Mouse (Mus musculus): ENCODE measurements around the gene Ttc24. TPM values are rescaled to one million over a fixed set of nuclear protein-coding genes. Genes with fewer than 3 reads are reported as not detected.

Gene Ttc24
- polyA plus RNA-seq, 1 experiment from 2014 or later, result not detected

DNA sequence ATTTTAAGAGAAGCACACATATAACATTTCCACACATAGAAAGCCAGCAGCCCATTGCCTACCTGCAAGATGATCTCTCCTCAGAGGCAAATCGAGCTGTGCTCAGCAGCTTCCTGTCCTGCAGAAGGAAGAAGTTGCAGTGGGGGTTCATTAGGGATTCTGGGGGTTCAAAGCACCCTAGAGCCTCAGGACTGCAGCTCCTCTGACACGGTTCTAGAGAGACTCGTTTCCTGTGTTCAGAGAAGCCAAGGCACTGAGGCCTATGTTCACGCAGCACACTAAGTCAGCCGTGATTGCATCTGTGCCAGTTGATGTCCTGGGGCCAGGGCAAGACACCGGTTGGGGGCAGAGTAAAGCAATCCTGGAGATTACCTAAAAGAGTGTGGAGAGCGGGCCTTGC lies 51.3 kb downstream of the Ttc24 start:
- H3K4me3 ChIP-seq (ENCODE audit: low read depth, low read length), result no peak overlapping the region
- WGBS, result 65% methylated on average over 7 of the region's 7 CpGs
- no peak overlapping the region for H3K9ac ChIP-seq (ENCODE audit: low read depth, low read length)
- no peak overlapping the region for H3K4me2 ChIP-seq (replicated peaks; ENCODE audit: low read depth)
- no peak for ATAC-seq
- no peak for TF ChIP-seq CTCF (IDR thresholded peaks at IDR 0.05; ENCODE audit: low read depth)
- H3K4me1 ChIP-seq (replicated peaks; ENCODE audit: control insufficient read depth, insufficient read depth, low read length), result 0 out of 2 replicates have a peak, but pooled peaks cover 4% of the 10 kb centered on the region
- peaks cover 60% of the 10 kb centered on the region for H3K27me3 ChIP-seq (replicated peaks; ENCODE audit: control insufficient read depth, insufficient read depth, low read length)
- H3K36me3 ChIP-seq (ENCODE audit: control insufficient read depth, insufficient read depth), result no peaks in the 10 kb centered on the region
- H3K27ac ChIP-seq (ENCODE audit: low read depth, low read length), result no peak overlapping the region
- H3K9me3 ChIP-seq (ENCODE audit: control insufficient read depth), result peaks cover 7% of the 10 kb centered on the region; the same call in 1 of the 2 replicates

DNA sequence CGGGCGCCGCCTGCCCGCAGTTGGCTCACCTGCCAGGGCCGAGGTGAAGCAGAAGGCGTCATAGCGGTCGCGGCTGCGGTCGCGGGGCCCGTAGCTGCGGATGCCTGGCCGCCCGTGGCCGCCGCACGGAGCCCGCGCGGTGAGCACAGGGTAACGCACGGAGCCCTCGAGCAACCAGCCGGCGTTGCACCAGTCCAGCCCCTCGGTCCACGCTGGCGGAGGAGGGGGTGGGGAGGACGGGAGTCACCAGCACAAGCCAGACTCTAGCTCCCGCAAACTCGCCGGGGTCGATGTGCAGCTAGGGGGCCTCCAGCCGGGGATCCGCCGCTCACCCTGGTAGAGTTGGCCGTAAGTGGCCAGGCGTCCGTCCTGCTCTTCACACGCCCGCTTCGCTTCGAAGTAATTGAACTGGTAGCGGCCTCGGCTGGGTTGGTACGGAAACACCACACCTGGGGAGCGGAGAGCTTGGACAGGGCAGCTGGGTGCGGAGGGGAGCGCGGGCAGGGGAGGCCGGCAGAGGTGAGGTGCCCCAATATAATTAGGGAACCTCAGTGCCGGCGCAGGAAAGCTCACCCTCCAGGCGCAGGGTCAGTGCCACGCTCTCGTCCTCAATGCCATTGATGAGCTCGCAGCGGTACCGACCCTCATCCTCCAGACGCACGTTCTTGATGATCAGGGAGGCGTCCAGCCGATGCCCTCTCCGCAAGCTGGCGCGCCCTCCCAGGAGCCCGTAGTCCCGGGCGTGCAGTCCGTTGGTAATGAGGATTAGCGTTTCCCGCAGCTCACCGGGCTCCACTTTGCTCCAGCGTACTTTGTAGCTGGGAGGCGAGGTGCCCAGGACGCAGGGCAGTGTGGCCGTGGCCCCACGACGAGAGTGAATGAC lies 54.7 kb downstream of the Ttc24 start:
- peaks cover 5% of the 10 kb centered on the region; the same call in 1 of the 2 replicates for H3K9me3 ChIP-seq (ENCODE audit: control insufficient read depth)
- peak; percentile 67 for ATAC-seq
- H3K36me3 ChIP-seq (ENCODE audit: control insufficient read depth, insufficient read depth), result no peaks in the 10 kb centered on the region
- 0 out of 2 replicates have a peak, but pooled peaks have one; percentile 27 for TF ChIP-seq CTCF (IDR thresholded peaks at IDR 0.05; ENCODE audit: low read depth)
- 0 out of 2 replicates have a peak, but pooled peaks cover 4% of the 10 kb centered on the region for H3K4me1 ChIP-seq (replicated peaks; ENCODE audit: control insufficient read depth, insufficient read depth, low read length)
- H3K27me3 ChIP-seq (replicated peaks; ENCODE audit: control insufficient read depth, insufficient read depth, low read length), result peaks cover 66% of the 10 kb centered on the region
- H3K4me3 ChIP-seq (ENCODE audit: low read depth, low read length), result peak overlapping the region; percentile 52
- no peak overlapping the region for H3K9ac ChIP-seq (ENCODE audit: low read depth, low read length)
- peak overlapping the region; percentile 84 for H3K4me2 ChIP-seq (replicated peaks; ENCODE audit: low read depth)
- WGBS, result under 1% methylated on average over 81 of the region's 81 CpGs
- H3K27ac ChIP-seq (ENCODE audit: low read depth, low read length), result no peak overlapping the region

DNA sequence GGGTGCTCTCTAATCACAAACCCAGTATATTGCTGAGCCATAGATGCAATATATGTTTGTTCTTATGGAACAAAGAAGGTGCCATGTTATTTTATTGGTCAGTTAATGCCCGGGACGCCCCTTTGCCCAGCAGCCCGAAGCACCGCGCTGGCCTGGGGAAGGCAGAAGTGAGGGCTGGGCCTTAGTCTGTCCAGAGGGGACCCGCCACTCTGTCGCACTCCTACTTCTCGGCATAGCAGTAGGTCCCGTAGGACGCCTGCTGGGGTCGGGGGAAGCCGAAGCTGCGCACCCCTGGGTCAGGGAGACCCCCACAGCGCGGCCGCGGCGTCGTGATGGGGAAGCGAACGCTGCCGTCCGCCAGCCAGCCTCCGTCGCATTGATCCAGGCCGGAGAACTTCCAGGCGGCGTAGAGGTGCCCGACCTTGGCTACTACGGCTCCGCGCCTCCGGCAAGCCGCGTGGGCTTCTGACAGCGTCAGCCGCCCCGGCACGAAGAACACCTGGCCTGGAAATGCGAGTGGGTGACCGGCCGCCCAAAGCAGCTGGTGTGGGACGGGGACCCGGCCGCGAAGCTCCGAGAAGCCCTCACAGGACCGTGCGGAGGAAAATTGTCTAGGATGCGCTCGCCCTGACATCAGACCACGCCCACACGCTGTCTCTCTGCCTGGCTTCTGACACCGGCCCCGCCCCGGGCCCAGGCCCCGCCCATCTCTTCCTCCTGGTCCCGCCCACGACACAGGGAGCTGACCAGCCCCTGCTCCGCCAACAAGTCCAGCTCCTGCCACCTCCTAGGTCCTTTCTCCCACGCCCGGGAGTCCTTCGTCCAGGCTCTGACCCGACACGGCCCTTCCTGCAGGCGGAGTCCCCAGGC lies 55.5 kb downstream of the Ttc24 start:
- Histone ChIP-seq H3K9ac (ENCODE audit: low read depth, low read length) (no peak overlapping the region), H3K9me3 (ENCODE audit: control insufficient read depth) (no peaks in the 10 kb centered on the region), H3K27ac (ENCODE audit: low read depth, low read length) (no peak overlapping the region), H3K27me3 (replicated peaks; ENCODE audit: control insufficient read depth, insufficient read depth, low read length) (peaks cover 65% of the 10 kb centered on the region), H3K36me3 (ENCODE audit: control insufficient read depth, insufficient read depth) (no peaks in the 10 kb centered on the region), H3K4me2 (replicated peaks; ENCODE audit: low read depth) (peak overlapping the region; percentile 84), H3K4me1 (replicated peaks; ENCODE audit: control insufficient read depth, insufficient read depth, low read length) (0 out of 2 replicates have a peak, but pooled peaks cover 4% of the 10 kb centered on the region), H3K4me3 (ENCODE audit: low read depth, low read length) (peak overlapping the region; percentile 52)
- 2% methylated on average over 66 of the region's 66 CpGs for WGBS
- TF ChIP-seq CTCF (IDR thresholded peaks at IDR 0.05; ENCODE audit: low read depth), result no peak
- ATAC-seq, result peak; percentile 83

Other genes starting within 250 kb of the Ttc24 start
- gene Sh2d2a, start 231.5 kb downstream of the Ttc24 start, polyA plus RNA-seq (2015; fragmentation: Nextera tagmentation; extraction: Ambion mirVana), result 0.17 and 0.47 TPM in 2 replicates
- gene Prcc, start 192.7 kb downstream of the Ttc24 start, polyA plus RNA-seq (2015; fragmentation: Nextera tagmentation; extraction: Ambion mirVana), result 7.9 and 8.0 TPM in 2 replicates
- 93.8 and 107 TPM in 2 replicates for gene Hdgf, start 172.0 kb downstream of the Ttc24 start, polyA plus RNA-seq (2015; fragmentation: Nextera tagmentation; extraction: Ambion mirVana)
- gene Mrpl24, start 158.8 kb downstream of the Ttc24 start, polyA plus RNA-seq (2015; fragmentation: Nextera tagmentation; extraction: Ambion mirVana), result 74.9 and 79.5 TPM in 2 replicates
- 13.9 and 14.1 TPM in 2 replicates for gene Isg20l2, start 148.0 kb downstream of the Ttc24 start, polyA plus RNA-seq (2015; fragmentation: Nextera tagmentation; extraction: Ambion mirVana)
- 5.8 and 6.1 TPM in 2 replicates for gene Rrnad1, start 147.6 kb downstream of the Ttc24 start, polyA plus RNA-seq (2015; fragmentation: Nextera tagmentation; extraction: Ambion mirVana)
- 0.81 and 1.9 TPM in 2 replicates for gene Crabp2, start 129.6 kb downstream of the Ttc24 start, polyA plus RNA-seq (2015; fragmentation: Nextera tagmentation; extraction: Ambion mirVana)
- 9.2 and 9.5 TPM in 2 replicates for gene Nes, start 107.2 kb downstream of the Ttc24 start, polyA plus RNA-seq (2015; fragmentation: Nextera tagmentation; extraction: Ambion mirVana)
- 0.17 and 0.24 TPM in 2 replicates for gene Bcan, start 78.1 kb downstream of the Ttc24 start, polyA plus RNA-seq (2015; fragmentation: Nextera tagmentation; extraction: Ambion mirVana)
- gene Hapln2, start 50.7 kb downstream of the Ttc24 start, polyA plus RNA-seq (2015; fragmentation: Nextera tagmentation; extraction: Ambion mirVana), result not detected in 2 replicates
- gene Gpatch4, start 35.2 kb downstream of the Ttc24 start, polyA plus RNA-seq (2015; fragmentation: Nextera tagmentation; extraction: Ambion mirVana), result 13.6 and 16.8 TPM in 2 replicates
- 109 and 118 TPM in 2 replicates for gene Naxe, start 19.8 kb downstream of the Ttc24 start, polyA plus RNA-seq (2015; fragmentation: Nextera tagmentation; extraction: Ambion mirVana)
- gene Iqgap3, start 3.7 kb upstream of the Ttc24 start, polyA plus RNA-seq (2015; fragmentation: Nextera tagmentation; extraction: Ambion mirVana), result 4.3 TPM in 2 replicates
- 15.8 and 16.2 TPM in 2 replicates for gene Mef2d, start 64.1 kb upstream of the Ttc24 start, polyA plus RNA-seq (2015; fragmentation: Nextera tagmentation; extraction: Ambion mirVana)
- 0.60 and 0.65 TPM in 2 replicates for gene Rhbg, start 176.4 kb upstream of the Ttc24 start, polyA plus RNA-seq (2015; fragmentation: Nextera tagmentation; extraction: Ambion mirVana)
- gene Gm38392, start 208.9 kb upstream of the Ttc24 start, polyA plus RNA-seq (2015; fragmentation: Nextera tagmentation; extraction: Ambion mirVana), result 0.13 and 0.18 TPM in 2 replicates
- gene Tsacc, start 218.7 kb upstream of the Ttc24 start, polyA plus RNA-seq (2015; fragmentation: Nextera tagmentation; extraction: Ambion mirVana), result 6.1 and 7.2 TPM in 2 replicates
- 170 and 175 TPM in 2 replicates for gene Cct3, start 218.8 kb upstream of the Ttc24 start, polyA plus RNA-seq (2015; fragmentation: Nextera tagmentation; extraction: Ambion mirVana)
- 589 and 649 TPM in 2 replicates for gene Glmp, start 246.7 kb upstream of the Ttc24 start, polyA plus RNA-seq (2015; fragmentation: Nextera tagmentation; extraction: Ambion mirVana)